Mouse (Mus musculus) gastrocnemius, adult 18-20 months (tissue): Measurements from ENCODE around the gene Fst. TPM values are rescaled to one million over a fixed set of nuclear protein-coding genes. Genes with fewer than 3 reads are reported as not detected.
A peak's percentile ranks its signal among the peaks of the same experiment; 100 is the strongest.

Experiments used
- DNase-seq: peaks from one replicate; pipeline ENCODE4 v3.0.0; 2021; ENCODE audit warnings: low spot score
- total RNA-seq, 2 experiments: library from RNA; stranded (reverse); gene quantifications; 2 replicates each; pipeline ENCODE4 v1.2.3; 2021

The Fst gene
- total RNA-seq, 2 experiments from 2014 or later: 4.7 to 6.1 TPM

DNA sequence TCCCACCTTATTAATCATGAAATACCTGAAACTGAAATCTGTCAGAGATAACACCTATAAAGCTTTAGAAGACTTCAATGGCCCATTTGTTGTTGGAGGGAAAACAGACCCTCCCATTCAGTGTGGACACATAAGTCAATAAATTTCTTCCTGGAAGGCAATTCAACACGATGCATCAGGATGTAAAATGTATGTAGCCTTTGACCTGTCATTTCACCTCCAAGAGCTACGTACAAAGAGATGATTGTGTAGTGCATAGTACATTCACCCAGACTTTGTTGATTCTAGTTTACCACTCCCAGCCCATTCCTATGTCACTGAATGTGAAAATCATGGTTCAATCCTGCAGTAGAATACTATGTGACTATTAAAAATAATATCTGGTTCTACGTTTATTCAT, 39.4 kb downstream of the Fst start:
- no peak for DNase-seq

DNA sequence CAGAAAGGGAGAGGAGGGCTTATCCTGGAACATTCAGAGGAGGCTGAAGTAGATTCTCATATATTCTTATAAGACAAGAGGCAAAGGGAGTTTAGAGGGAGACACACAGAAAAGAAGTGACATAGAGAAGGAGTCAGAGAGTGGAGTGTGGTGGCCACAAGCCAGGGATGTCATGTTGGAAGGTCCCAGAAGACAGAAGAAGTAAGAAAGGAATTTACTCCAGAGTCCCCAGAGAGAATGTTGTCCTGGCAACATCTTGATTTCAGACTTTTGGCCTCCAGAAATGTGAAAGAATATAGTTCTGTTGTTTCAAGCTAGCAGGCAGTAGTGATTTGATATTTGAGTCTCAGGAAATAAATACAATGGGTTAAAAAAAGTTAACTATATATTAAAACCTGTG, 46.4 kb downstream of the Fst start:
- DNase-seq: peak; percentile 21

- DNase-seq: no peak
Measured at GRCm38 (mm10) chr13:114406866-114407265, 51.9 kb downstream of the Fst start.

DNA sequence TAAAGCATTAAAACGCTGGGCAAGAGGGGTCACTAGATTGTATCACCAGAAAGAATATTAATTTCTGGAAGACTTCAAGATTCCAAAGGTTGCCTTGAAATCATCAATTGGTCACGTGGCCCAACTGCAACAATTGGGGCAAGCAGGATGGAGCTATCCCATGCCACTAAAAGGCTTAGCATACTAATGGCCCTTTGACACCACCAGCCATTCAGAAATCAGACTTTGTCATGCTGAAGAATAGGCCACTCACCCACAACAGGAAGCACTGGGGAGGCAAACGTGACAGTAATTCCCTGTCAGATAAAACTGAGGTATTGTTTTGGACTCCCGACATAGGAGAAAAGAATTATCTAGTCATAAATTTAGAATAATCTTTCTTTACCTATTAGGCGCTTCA, 52.3 kb downstream of the Fst start:
- DNase-seq: no peak

- DNase-seq: peak; percentile 45
Measured at GRCm38 (mm10) chr13:114405100-114405715, 53.5 kb downstream of the Fst start.

Other genes starting within 250 kb of the Fst start
- 100 to 1,000 TPM; 313 to 352 TPM for gene Ndufs4, start 70.7 kb downstream of the Fst start, total RNA-seq